Mouse (Mus musculus): Measurements from ENCODE around the gene Elmod2.
"Not testable (repeated sequence)": the region's sequence is repeated elsewhere in the genome, so short reads cannot be mapped to it uniquely, and the experiment has no call there.

GRCm38 (mm10) chr8:83315084-83315483 is 17.2 kb downstream of the Elmod2 start:
- not testable (repeated sequence) for TF ChIP-seq CTCF, EP300 (IDR thresholded peaks at IDR 0.05; ENCODE audit: low read depth)

Measured in heart, postnatal 0 days (tissue).